Mouse (Mus musculus): ENCODE results near the gene Calu.
"Not testable (repeated sequence)": the region's sequence is repeated elsewhere in the genome, so short reads cannot be mapped to it uniquely, and the experiment has no call there.

Calu gene

DNA sequence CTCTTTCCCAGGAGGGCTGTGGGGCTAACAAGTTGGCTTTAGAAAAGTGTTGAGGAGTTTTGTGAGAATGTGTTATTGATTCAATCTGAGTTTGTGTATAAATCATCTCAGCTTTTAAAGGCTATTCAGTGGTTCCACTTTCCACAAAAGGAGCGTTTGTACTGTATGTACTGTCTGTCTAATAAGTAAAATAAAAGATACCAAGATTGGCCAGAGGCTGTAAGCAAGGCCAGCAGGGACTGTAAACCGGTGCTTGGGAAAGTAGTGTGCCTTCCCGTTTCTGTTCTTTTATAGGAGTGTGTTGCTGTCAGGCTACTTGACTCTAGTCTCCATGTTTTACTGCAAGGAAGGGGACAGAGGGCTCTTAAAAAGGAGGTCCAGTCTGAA, 15.3 kb downstream of the Calu start:
- DNase-seq (ENCODE audit: low spot score): no peak

DNA sequence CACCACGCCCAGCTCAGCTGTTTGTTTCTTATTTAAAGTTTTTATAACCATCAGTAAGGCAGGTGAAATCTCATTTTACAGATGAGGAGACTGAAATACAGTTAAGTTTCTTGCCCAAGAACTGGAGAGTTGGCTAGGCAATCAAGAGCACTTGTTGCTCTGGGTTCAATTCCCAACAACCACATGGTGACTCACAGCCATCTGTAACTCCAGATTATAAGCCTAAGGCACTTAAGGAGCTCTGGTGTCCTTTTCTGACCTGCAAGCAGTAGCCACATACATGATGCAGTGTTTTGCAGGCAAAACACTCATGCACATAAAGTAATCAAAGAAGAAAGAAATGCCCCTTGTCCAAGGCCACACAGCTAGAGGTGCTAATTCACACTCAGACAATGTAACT, 17.4 kb downstream of the Calu start:
- no peak for DNase-seq (ENCODE audit: low spot score)

DNA sequence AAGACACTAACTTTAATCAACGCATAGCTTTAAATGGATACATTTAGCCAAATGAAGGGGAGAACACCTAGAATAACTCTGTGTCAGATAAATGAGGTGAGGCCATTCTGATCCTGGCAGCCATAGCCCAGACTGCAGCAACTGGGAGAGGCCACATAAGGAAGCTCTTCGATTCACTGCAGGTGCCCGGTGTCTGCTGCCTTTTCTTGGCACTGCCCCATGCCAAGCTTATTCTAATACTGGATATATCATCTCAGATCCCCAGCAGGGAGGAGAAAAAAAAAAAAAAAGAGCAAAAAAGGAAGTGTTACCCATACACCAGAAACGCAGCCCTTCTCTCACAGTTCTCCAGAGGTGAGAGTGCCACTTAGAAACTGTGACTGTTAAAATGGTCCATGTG, 29.5 kb downstream of the Calu start:
- DNase-seq (ENCODE audit: low spot score): no peak

DNA sequence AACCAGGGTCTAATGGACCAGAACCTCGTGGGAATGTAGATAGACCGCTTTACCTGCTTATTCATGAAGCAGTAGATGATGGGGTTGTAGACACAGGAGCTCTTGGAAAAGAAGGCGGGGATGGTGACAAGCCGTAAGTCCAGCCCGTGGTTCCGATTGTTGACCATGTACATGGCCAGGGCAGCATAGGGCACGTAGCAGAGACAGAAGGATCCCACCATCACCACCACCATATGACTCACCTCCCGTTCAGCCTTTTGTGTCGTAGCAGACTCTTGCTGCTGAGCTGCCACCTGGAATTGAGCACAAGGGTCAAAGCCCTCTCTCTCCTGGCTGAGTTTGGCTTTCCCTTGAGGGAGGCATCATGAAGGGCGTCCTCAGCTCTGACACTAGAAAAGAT, 30.8 kb downstream of the Calu start:
- DNase-seq (ENCODE audit: low spot score): no peak

DNA sequence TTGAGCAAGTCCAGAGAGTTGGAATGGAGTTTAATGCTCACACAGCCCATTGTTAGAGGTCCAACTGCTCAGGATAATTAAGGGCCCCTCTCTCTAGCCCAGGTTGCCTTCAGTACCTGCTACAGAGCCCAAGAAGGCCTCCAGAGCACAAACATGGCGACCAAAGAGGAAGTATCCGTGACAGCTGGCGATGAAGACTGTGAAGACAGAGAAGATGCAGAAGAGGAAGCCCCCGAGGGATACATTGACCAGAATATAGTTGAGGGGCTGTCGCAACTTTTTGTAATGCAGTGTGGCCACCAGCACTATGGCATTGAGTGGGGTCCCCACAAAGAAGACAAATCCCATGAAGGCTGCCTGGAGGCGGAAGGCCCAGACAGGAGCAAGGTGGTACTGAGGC, 32.1 kb downstream of the Calu start:
- no peak for DNase-seq (ENCODE audit: low spot score)

DNA sequence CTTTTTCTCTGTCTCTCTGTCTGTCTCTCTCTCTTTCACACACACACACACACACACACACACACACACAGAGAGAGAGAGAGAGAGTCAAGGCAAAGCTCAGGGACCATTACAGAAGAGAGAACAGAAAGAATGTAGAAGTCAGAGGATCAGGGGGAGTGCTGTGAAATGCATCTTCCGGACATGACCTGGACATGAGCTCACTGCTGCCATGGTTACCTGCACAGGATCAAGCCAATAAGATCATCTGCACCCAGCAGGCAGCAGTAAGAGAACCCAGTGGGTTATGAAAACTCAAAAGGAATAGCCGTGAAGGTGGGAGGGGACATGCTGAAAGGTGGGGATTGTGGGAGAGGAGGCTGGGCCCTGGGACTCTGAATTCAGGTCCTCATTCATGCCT, 34.6 kb downstream of the Calu start:
- no peak for DNase-seq (ENCODE audit: low spot score)

DNA sequence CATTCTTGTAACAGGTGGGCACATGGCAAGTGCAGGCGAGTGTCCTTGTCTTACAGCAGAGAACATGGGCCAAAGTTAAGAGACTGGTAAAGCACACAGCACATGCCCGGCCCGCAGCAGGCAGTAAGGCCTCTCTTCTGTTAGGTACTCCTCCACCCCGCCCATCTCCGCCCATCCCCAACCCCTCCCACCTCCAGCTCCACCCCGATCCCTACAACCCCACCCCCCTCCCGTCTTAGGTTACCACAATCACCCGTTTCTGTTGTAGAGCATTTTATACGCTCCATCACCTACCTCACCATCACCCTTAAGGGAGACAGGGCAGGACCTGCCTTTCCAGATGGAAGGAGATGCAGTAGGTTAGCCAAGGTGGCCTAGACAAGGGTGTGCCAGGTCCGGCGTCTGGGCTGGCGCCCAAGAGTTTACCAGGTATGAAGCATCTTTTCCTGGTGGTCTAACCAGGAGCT, 40.2 kb downstream of the Calu start, which contains the start of gene Opn1sw:
TSS of gene Opn1sw (minus strand) at position 417 of the 467 bp plus-strand sequence.
- DNase-seq (ENCODE audit: low spot score): peak; percentile 11

DNA sequence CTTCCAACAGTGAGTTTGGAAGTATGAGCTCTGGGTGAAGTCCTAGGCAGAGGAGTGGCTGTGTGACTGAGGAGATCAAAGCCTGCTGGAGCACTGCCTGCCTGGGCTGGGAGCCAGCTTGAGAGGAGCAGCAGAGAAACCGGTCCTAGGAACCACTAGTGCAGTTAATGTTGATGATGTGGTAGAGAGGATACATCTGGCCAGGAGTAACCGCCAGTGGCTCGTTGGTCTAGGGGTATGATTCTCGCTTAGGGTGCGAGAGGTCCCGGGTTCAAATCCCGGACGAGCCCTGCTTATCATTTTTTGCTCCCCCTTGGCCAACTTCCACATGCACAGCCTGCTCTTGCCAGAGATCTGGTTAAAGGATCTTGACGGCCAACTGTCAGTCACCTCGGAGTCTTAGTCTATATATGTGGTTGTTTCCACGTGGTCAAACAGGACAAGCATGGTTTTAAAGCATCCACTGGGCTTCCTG, 40.8 kb downstream of the Calu start:
- peak; percentile 84 for DNase-seq (ENCODE audit: low spot score)

DNA sequence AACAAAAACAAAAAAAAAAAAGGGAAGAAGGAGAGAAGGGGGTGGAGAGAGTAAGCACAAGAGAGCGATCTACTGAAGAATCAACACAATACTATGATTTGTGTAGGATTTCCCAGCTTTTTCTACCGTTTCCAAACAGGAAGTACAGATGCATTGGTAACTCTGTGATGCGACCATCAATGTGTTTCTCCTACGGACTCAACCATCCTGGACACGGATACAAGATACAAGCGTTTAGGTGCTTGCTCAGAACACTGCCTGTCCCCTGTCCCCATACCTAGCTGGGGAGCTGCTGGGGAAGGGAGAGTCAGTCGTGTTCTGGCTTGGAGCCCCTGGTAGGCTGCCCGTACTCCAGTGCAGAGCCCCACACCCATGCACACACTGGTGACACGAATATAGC, 41.6 kb downstream of the Calu start:
- DNase-seq (ENCODE audit: low spot score): no peak

DNA sequence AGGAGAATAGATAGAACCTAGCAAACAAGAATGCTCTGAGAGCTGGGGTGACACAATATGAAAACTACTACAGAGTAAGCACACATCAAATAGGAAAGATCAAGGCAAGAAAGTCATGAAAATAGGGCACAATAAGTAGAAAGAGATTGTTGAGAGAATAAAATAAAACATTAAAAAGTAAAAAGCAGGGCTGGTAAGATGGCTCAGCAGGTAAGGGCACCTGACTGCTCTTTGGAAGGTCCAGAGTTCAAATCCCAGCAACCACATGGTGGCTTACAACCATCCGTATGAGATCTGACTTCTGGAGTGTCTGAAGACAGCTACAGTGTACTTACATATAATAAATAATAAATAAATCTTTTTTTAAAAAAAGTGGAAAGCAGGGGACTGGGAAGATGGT, 42.6 kb downstream of the Calu start:
- not testable (repeated sequence) for DNase-seq (ENCODE audit: low spot score)

DNA sequence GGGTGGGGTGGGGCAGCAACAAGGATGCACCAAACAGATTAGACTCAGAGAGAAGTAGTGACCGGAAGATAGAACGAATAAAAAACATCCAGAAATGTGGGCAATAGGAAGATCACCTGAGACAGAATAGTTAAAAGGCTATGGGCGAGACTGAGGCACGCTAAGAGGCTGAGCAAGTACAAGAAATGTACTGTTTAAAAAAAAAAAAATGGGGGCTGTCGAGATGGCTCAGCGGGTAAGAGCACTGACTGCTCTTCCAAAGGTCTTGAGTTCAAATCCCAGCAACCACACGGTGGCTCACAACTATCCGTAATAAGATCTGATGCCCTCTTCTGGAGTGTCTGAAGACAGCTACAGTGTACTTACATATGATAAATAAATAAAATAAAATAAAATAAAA, 43.4 kb downstream of the Calu start:
- not testable (repeated sequence) for DNase-seq (ENCODE audit: low spot score)

DNA sequence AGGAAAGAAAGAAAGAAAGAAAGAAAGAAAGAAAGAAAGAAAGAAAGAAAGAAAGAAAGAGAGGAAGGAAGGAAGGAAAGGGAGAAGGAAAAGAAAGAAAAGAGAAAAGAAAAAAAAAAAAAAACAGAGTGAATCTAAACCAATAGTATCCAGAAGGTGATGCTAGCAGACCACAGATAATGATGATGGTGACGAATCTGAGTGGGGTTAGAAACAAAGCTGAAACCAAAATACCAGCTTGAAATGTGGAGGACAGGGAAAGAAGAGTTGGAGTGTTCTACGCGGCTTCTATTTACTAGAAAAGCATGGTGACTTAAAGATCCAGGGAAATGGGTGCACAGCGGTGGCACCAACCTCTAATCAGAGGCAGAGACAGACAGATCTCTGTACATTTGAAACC, 43.9 kb downstream of the Calu start:
- no peak for DNase-seq (ENCODE audit: low spot score)

DNA sequence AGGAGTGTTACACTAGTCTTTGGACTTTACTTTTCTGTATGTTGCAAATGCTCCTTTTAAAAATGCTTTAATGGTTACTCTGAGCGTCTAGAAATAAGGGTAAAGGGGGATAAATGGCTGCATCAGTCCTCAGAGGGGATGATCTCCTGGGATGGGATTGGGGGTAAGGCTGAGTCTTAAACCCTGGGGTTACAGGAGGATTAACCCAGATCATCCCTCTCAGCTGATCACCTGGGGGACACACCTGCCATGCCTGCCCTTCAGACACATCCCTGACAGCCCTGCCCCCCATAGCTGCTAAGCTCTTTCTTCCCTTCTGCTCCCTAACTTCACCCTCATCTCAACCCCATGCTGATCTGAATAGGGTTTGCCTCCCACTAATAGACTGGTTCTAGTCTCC, 46.4 kb downstream of the Calu start:
- DNase-seq (ENCODE audit: low spot score): no peak

DNA sequence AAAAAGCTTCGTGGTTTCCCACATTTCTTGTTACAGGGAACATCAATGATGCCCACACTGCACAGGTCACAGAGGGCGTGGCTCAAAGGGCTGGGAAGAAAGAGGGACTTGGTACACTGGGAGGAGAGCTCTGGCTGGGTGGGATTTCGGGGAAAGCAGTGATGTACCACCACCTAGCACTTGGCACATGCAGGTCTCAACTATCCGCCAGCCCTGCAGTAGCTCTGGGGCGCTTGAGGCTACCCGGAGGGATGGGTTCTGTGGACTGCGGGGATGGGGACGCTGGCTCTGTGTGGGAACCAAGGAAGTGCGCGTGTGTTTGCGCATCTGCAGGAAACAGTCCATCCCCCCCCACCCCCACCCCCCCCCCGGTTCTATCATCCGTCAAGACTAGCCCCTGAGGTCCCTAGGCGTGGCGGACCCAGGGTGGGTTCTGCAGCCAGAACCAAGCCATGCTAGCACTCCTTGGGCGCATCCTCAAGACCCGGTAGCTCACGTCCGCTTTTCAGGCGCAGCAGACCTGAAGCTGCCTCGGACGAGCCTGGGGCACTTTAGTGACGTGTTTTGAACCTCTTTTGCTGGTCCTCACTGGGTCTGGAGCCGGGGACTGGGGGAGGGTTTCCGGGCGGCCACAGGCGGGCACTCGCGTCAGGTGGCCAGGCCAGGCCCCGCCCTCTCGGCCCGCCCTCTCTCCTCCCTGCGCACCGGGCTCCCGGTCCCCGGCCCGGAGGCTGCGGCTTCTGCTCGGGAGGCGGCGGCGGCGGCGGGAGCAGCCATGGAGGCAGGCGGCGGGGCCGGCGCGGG, 48.2 kb downstream of the Calu start, which contains the start of gene Ccdc136:
TSS of gene Ccdc136 (plus strand) at position 400 of the 804 bp plus-strand sequence.
- DNase-seq (ENCODE audit: low spot score): peak; percentile 63

DNA sequence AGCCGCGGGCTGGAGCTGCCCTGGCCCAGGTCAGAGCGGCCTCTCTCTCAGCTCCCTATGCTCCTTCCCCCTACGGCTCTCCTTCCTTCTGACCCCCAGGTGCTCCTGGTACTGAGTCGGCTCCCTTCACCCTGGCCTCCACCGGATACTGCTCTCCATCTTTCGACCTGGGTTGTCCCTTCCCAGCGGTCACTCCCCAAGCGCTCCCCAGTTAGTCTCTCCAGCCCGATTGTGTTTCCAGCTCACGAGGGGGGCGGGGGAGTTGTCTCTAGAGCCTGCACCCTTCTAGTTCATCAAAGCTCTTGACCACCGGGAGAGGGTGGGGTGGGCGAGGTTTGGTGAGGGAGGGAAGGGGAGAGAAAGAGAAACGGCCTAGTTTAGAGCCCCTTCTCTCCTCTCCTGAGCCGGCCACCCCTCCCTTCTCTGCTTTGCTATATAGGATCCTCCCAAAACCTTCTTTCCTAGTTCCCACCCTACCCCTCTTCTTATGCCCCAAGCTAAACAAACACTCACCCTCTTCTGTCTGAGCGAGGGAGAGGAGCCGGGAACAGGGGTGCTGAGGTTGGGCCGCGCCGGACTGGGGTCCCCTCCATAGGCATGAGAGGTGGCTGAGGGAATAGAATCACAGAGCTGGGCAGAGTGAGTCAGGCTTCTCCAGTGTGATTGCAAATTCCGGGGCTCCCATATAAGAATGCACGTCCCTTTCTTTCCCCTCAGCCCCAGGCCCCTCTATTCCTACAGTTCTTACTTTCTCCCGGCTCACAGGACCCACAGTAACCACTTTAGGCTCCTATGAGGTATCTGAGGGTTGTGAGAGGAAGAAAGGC, 49.1 kb downstream of the Calu start:
- no peak for DNase-seq (ENCODE audit: low spot score)

DNA sequence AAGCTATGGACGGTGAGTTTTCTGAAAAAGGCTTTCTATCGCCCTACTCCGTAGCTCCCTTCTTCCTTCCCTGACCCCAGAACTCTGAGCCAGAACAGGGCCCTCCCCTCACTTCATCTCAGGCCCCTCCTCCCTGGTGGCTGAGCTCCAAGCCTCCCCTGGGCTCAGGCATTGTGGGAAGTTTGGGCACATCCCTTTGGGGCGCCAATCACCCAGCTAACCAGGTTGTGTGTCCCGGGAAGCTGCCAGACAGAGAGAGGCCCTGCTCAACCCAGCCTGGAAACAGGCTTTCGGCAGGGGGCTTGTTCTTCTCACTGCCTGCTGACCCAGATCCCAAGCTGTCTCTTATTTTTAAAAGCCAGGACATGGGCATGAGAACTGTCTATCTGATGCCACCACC, 49.7 kb downstream of the Calu start:
- DNase-seq (ENCODE audit: low spot score): no peak

DNA sequence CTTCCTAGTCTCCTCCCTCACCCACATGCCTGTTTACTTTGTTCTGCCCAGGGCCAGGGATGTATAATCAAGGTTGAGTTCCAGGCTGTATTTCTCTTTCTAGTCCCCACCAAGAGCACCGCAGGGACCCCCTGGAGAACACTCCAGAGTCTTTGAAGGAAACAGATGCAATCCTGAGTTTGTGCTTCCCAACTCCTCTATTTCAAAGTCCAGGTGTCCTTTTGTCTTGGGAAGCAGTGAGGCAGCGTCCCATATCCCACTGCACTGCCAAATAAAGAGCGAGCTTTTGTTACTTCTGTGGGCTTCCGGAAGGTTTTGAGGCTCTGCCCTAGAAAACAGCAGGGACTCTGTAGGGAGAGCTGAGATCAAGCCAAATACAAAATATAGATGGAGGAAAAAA, 52.0 kb downstream of the Calu start:
- DNase-seq (ENCODE audit: low spot score): no peak

DNA sequence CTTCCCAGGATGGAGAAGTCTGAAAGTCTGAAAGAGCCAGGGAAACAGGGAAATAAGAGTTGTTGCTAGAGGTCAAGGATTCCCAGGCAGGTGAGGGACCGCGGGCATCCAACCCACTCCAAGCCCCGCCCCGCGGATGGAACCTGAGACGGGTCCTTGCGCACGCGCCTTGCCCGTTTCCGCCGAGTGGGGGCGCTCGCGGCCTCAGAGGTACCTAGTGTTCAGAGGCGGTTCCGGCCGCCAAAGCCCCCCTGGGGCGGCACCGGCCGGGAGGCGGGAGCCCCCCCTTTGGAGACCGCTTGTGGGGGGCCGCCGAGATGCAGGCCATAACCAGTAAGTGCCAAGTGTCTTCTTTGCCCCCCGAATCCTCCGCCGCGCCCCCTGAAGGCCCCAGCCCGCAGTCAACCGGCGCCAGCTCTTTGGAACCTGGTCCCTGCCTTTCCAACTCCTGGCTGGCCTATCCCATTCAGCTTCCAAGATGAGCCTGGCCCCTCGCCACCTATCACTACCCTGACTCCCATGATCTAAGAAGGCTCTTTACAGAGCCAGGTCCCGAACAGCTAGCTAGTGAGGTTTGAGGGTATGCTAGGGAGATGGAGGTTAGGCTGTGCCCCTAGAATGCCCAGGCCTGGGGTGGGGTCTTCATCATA, 54.9 kb downstream of the Calu start:
- no peak for DNase-seq (ENCODE audit: low spot score)

DNA sequence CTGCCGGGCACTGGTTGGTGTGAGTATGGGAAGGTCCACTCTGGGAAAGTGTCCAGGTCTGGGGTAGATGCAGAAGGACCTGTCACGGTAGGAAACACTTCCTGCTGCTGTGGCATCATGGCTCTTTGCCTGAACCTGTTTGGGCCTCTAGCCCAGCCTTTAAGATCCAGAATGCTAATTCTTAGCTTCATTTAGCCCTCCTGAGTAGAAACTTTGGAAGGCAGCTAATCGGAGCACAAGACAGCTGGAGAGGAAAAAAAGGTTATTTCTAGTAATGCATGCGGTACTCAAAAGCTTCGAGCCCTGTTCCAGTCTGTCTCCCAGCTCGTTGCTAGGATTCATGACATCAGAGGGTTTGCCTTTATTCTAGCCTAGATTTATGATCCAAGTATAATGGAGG, 58.5 kb downstream of the Calu start:
- DNase-seq (ENCODE audit: low spot score): no peak

DNA sequence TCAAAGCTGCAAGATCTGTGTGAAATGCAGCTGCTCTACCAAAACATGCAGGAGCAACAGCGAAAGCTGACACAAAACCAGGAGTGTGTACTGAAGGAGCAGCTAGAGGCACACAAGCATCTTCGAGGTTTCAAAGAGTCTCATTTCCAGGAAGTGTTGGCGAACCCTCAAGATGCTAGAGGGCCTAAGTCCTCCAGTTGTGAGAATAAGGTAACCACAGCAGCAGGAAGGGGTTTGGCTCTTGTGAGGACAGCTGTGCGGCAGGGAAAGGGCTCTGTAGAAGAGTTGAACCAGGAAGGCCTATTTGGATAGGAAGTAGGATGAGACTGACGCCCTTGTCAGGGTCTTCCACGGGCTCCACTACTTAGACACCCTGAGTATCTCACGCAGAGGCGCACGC, 67.6 kb downstream of the Calu start:
- no peak for DNase-seq (ENCODE audit: low spot score)

DNA sequence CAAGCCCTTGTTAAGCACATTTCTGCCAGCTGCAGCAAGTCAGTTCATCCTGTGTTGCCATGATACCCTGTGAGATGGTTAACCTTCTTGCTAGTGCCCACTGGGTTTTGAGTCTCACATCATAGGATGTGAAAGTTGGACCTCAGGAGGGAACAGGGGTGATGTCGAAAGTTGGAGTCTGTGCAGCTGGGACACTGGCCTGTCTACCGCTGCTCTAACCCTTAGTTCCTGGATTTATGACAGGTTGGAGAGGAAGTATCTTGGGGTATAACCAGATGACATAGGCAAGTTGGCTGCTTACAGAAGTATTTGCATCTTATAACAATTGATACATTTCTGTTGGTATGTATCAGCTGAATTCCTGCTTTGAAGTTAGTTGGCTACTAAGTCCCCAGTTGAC, 72.7 kb downstream of the Calu start:
- no peak for DNase-seq (ENCODE audit: low spot score)

DNA sequence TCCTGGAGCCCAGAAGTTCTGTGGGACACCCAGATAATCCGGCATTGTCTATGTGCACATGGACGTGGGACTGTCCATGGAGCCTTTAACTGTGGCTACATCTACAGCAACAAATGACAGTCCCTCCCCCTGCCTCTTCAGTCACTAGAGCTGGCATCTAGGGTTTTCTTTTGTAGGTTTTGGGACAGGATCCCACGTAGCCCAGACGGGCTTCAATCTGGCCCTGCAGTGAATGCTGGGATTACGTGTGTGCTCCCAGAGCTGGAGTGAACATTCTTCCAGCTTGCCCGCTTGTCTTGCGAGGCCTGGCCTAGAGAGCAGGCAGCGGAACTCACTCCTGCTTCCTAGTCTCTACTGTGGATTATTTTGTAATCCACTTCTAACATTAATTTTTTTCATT, 77.2 kb downstream of the Calu start:
- no peak for DNase-seq (ENCODE audit: low spot score)

DNA sequence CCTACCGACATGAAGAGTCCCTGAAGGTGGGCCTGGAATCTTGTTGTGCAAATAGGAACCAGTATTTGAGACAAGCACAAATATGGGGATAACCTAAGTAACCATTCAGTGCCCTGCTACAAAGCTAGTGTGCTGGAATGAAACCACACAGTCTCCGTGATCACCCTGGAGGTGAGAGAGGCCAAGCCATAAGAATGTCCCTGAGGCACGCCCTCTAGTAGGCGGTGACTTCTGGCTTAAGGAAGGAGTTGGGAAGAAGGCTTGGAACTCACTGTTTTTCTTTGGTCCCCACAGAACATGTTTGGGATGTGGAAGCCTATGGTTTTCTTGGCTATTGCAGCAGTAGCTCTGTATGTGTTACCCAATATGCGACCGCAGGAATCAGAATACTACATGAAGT, 78.5 kb downstream of the Calu start:
- no peak for DNase-seq (ENCODE audit: low spot score)
